Mouse (Mus musculus): ENCODE results near the gene Olfr353. TPM values are rescaled to one million over a fixed set of nuclear protein-coding genes. Genes with fewer than 3 reads are reported as not detected.

Gene Olfr353
- total RNA-seq (2021): not detected

DNA sequence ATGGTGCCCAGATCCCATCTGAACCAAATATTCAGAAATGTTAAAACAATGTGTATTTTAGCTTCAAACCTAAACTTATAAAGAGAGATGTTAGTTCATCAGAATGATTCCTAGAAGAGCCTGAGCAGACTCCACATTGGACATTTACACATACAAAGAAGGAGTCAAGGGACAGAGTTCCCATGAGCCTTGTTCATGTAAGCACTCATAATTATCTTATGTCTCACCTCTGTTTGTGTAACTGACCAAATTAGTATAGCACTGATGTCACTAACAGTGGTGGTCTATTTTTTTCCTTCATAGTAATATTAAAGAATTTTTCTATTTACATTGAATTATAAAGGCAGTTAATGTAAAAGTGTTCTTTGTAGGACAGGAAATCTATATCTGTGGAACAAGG, at the start of gene Olfr353:
Gene Olfr353, minus strand, starts transcription at position 101 of the 400 bp plus-strand sequence.
- no peak for DNase-seq (ENCODE audit: extremely low spot score in 1 of 2, low spot score in 1 of 2)

DNA sequence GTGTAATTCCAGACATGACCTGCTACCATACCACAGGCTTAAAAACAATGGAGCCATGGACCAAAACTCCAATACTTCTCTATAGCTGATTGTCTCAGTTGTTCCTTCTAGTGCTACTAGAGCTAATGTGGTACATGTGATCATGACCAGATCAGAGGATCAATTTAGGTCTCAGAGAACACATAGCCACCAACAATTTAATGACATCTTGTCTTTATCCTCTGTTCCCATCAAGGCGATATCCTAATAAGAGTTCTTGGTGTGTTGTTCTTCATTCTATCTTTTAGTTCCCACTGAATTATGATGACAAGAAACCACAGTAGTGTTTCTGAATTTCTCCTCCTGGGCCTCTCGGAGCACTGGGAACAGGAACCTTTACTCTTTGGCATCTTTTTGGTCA, 44.1 kb upstream of the Olfr353 start, which contains the start of gene Olfr356:
Gene Olfr356, plus strand, starts transcription at position 301 of the 400 bp plus-strand sequence.
- no peak for DNase-seq (ENCODE audit: extremely low spot score in 1 of 2, low spot score in 1 of 2)

- no peak for DNase-seq (ENCODE audit: extremely low spot score in 1 of 2, low spot score in 1 of 2)
Measured at GRCm38 (mm10) chr2:36928797-36929196, 36.1 kb upstream of the Olfr353 start, which contains the start of gene Olfr355. Gene Olfr355, minus strand, starts transcription at chr2:36928897.

GRCm38 (mm10) chr2:36905380-36905779, 12.6 kb upstream of the Olfr353 start, which contains the start of gene Olfr354:
Gene Olfr354, plus strand, starts transcription at chr2:36905680.
- DNase-seq (ENCODE audit: extremely low spot score in 1 of 2, low spot score in 1 of 2): no peak

GRCm38 (mm10) chr2:36897114-36897513, 4.4 kb upstream of the Olfr353 start:
- no peak for DNase-seq (ENCODE audit: extremely low spot score in 1 of 2, low spot score in 1 of 2)

DNA sequence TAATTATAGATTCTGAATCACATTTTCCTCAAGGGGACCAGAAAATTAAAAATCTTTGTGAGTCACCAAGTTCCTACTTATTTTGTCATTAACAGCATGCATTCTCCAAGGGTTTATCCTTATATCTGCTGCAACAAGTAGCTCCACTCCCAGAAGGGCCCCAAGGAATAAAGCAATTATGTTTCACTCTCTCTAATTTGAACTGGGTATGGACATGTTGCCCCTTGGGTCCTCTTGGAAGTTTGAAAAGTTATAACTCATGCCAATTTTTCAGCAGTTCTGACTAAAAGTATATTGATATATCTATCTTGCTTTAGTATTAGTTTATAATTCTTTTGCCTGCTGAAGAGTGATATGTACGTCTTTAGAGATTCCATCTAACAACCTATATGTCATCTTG, 24.6 kb downstream of the Olfr353 start, which contains the start of gene Olfr352:
Gene Olfr352, plus strand, starts transcription at position 301 of the 400 bp plus-strand sequence.
- DNase-seq (ENCODE audit: extremely low spot score in 1 of 2, low spot score in 1 of 2): no peak

DNA sequence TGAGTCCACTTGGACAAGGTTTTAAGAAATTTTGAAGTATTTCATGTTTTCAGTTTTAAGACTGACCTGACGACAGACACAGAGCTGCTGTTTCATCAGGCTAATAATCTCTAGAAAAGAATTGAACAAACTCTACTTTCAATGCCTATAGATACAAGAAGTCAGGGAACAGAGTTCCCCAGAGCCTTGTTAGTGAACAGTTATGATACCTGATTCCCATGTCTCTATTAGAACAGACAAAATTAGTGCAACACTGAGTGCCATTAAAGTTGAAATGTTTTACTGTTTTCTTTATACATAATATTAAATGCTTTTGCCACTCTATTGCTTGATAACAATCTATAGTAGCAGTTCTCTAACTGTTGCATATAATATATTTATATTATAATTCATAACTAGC, 30.2 kb downstream of the Olfr353 start, which contains the start of gene Olfr351:
Gene Olfr351, minus strand, starts transcription at position 101 of the 400 bp plus-strand sequence.
- DNase-seq (ENCODE audit: extremely low spot score in 1 of 2, low spot score in 1 of 2): no peak

DNA sequence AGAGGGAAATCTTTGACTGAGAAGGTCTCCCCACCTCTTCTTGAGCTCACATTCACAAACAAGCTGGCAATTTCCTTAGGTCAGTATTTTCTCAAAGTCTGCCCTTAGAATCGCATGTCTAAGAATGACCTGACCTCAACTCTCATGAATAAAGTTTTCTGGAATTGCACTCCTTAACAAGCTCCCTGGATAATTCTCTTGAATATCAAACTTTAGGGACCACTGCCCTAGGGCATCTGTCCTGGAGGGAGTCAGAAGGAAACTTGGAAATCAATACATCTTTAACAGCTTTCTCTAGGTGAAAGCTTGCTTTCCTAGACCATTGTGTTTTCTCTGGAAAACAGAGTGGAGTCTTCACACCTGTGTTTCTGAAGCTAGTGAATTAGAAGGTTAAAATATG, 46.7 kb downstream of the Olfr353 start, which contains the start of gene Olfr350:
Gene Olfr350, plus strand, starts transcription at position 301 of the 400 bp plus-strand sequence.
- no peak for DNase-seq (ENCODE audit: extremely low spot score in 1 of 2, low spot score in 1 of 2)

Other genes with a start within 250 kb of the Olfr353 start
- not detected for gene Olfr346, start 207.1 kb downstream of the Olfr353 start, total RNA-seq (2021)
- gene Olfr347, start 161.0 kb downstream of the Olfr353 start, total RNA-seq (2021): not detected
- not detected for gene Olfr348, start 108.7 kb downstream of the Olfr353 start, total RNA-seq (2021)
- gene Olfr50, start 102.4 kb downstream of the Olfr353 start, total RNA-seq (2021): not detected
- gene Olfr3, start 75.9 kb downstream of the Olfr353 start, total RNA-seq (2021): not detected
- not detected for gene Olfr350, start 46.6 kb downstream of the Olfr353 start, total RNA-seq (2021)
- gene Olfr351, start 30.3 kb downstream of the Olfr353 start, total RNA-seq (2021): not detected
- not detected for gene Olfr352, start 24.5 kb downstream of the Olfr353 start, total RNA-seq (2021)
- not detected for gene Olfr354, start 12.7 kb upstream of the Olfr353 start, total RNA-seq (2021)
- gene Olfr355, start 36.0 kb upstream of the Olfr353 start, total RNA-seq (2021): not detected
- not detected for gene Olfr356, start 44.2 kb upstream of the Olfr353 start, total RNA-seq (2021)
- gene Olfr357, start 100.9 kb upstream of the Olfr353 start, total RNA-seq (2021): not detected
- not detected for gene Olfr358, start 116.4 kb upstream of the Olfr353 start, total RNA-seq (2021)
- gene Olfr360, start 172.8 kb upstream of the Olfr353 start, total RNA-seq (2021): not detected
- not detected for gene Olfr361, start 196.4 kb upstream of the Olfr353 start, total RNA-seq (2021)
- not detected for gene Olfr362, start 225.0 kb upstream of the Olfr353 start, total RNA-seq (2021)
- gene Olfr364-ps1, start 246.4 kb upstream of the Olfr353 start, total RNA-seq (2021): not detected

Data from layer of hippocampus, postnatal 25 days (tissue).